8 mouse cellular contexts compared by ENCODE assay signal in the genomic region with DNA sequence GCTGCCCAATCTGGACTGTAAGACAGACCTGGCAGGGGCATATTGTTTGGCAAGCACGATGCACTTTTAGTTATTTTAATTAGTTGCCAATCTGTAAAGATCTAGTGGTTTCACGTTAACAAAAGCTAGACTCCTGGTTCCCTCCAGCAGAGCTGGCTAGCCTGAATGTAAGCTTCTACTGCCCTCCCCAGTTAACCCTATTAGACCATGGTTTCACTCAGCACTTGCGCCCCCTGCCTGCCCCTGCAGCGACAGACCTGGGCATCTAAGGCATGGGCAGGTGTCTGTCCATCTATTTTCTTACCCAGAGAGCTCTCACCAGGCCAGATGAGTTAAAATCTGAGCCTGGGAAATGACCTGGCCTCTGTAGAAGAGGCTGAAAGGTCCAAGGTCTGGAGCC. TPM values are rescaled to one million over a fixed set of nuclear protein-coding genes. Genes with fewer than 3 reads are reported as not detected.
DNase-seq lines count a peak whose midpoint lies in the region; TF ChIP-seq lines count a peak whose summit lies in the region.

No protein-coding gene starts in this region.

- TF ChIP-seq CTCF in cerebellum, adult 2 months (IDR thresholded peaks at IDR 0.05; ENCODE audit: borderline replicate concordance, insufficient read depth, low read depth, low read length), result peak; percentile 45; the same call in 1 of the 2 replicates
- peak; percentile 96 for TF ChIP-seq CTCF in kidney, adult 2 months (conservative IDR thresholded peaks at IDR 0.05; ENCODE audit: insufficient read depth, insufficient read length, low read depth, low read length)

- H3K9me3 ChIP-seq in midbrain, embryonic 10.5 days (replicated peaks), result peaks cover 4% of the 10 kb centered on the region

- H3K27ac ChIP-seq in cerebellum, adult 2 months (ENCODE audit: insufficient read depth, low read length), result no peak overlapping the region
- H3K27ac ChIP-seq in kidney, adult 2 months (ENCODE audit: insufficient read depth, low read depth, low read length), result no peak overlapping the region
- H3K27ac ChIP-seq in midbrain, embryonic 10.5 days (replicated peaks), result peak overlapping the region; percentile 73

- 50% methylated on average over 4 of the region's 4 CpGs for WGBS in cerebellum, adult 2 months
- 12% methylated on average over 4 of the region's 4 CpGs for WGBS in kidney, adult 2 months
- WGBS in midbrain, embryonic 10.5 days, result 16% methylated on average over 4 of the region's 4 CpGs

- no peak for TF ChIP-seq POLR2A in cerebellum, adult 2 months (IDR thresholded peaks at IDR 0.05; ENCODE audit: borderline replicate concordance, insufficient read depth, low read length)
- no peak for TF ChIP-seq POLR2A in kidney, adult 2 months (IDR thresholded peaks at IDR 0.05; ENCODE audit: low read depth, low read length)

- peak in 1 of 2 experiments; percentile 29 for DNase-seq in cerebellum, adult 2 months
- DNase-seq in cerebellum, adult 9-10 months, result no peak
- peak; percentile 32 to 35 for DNase-seq in right cerebral cortex, adult 2 months (ENCODE audit: low spot score in 2 of 2)
- DNase-seq in right cerebral cortex, postnatal 25 days, result no peak
- peak; percentile 58 for DNase-seq in embryo, embryonic 9.5 days (ENCODE audit: extremely low spot score)
- DNase-seq in kidney, adult 2 months, result peak; percentile 81
- peak; percentile 56 for DNase-seq in midbrain, embryonic 10.5 days (ENCODE audit: low spot score)
- peak; percentile 40 for DNase-seq in yolk sac, embryonic 10.5 days (ENCODE audit: low spot score)

- peaks cover 3% of the 10 kb centered on the region; the same call in 1 of the 2 replicates for H3K4me1 ChIP-seq in cerebellum, adult 2 months (ENCODE audit: control insufficient read depth, insufficient read depth, low read length)
- peaks cover 6% of the 10 kb centered on the region for H3K4me1 ChIP-seq in kidney, adult 2 months (ENCODE audit: control insufficient read depth, insufficient read depth, low read length)
- H3K4me1 ChIP-seq in midbrain, embryonic 10.5 days, result peaks cover 53% of the 10 kb centered on the region

- no peaks in the 10 kb centered on the region; the same call in 1 of the 2 replicates for H3K27me3 ChIP-seq in cerebellum, adult 2 months (ENCODE audit: control insufficient read depth, insufficient read depth, low read length)
- H3K27me3 ChIP-seq in kidney, adult 2 months (replicated peaks; ENCODE audit: control insufficient read depth, insufficient read depth, low read length), result no peaks in the 10 kb centered on the region
- H3K27me3 ChIP-seq in midbrain, embryonic 10.5 days (ENCODE audit: low read depth, poor library complexity, severe bottlenecking), result peaks cover 47% of the 10 kb centered on the region

- no peaks in the 10 kb centered on the region for H3K36me3 ChIP-seq in kidney, adult 2 months (ENCODE audit: control insufficient read depth, insufficient read depth, low read length)
- H3K36me3 ChIP-seq in midbrain, embryonic 10.5 days, result peaks cover 18% of the 10 kb centered on the region

- H3K4me3 ChIP-seq in cerebellum, adult 2 months (replicated peaks; ENCODE audit: insufficient read depth, low read depth, low read length), result no peak overlapping the region
- H3K4me3 ChIP-seq in kidney, adult 2 months (ENCODE audit: insufficient read depth, low read depth, low read length), result no peak overlapping the region
- H3K4me3 ChIP-seq in midbrain, embryonic 10.5 days, result peak overlapping the region; percentile 60; the same call in 1 of the 2 replicates

RNA-seq across cellular contexts. Expression of a gene that starts 4.4 kb away (rescaled TPM):
- polyA plus RNA-seq in cerebellum, adult 2 months (2012; rRNA removed), result 120 and 129 TPM in 2 replicates
- 44.5 and 49.2 TPM in 2 replicates for polyA plus RNA-seq in kidney, adult 2 months (2012; rRNA removed)
- 81.7 and 116 TPM in 2 replicates for polyA plus RNA-seq in midbrain, embryonic 10.5 days (2016; fragmentation: Nextera tagmentation; extraction: Ambion mirVana)

Comparison
In these comparisons a context has a peak if more than half of its experiments do, and no peak if none do; other contexts are left out.
1. DNase-seq: peak in right cerebral cortex, adult 2 months (2 of 2), embryo, embryonic 9.5 days (single experiment), kidney, adult 2 months (single experiment), midbrain, embryonic 10.5 days (single experiment) and yolk sac, embryonic 10.5 days (single experiment); none in cerebellum, adult 9-10 months (single experiment) and right cerebral cortex, postnatal 25 days (single experiment).